Mouse (Mus musculus) intestine, postnatal 0 days (tissue): Measurements from ENCODE around the gene Fibcd1. TPM values are rescaled to one million over a fixed set of nuclear protein-coding genes. Genes with fewer than 3 reads are reported as not detected.

Experiments used
- ATAC-seq: fragments of 200-750 bp; cut with Nextera tagmentation; 2 replicates; pipeline ENCODE4 v1.8.0; 2017; ENCODE audit warnings: mild to moderate bottlenecking, moderate TSS enrichment, moderate library complexity
- H3K27ac ChIP-seq: fragments of 300-500 bp; sonication (generic); 2 replicates; pipeline ENCODE4 v1.5.1; 2014; ENCODE audit warnings: mild to moderate bottlenecking, low read depth, low read length, moderate library complexity
- H3K27me3 ChIP-seq: fragments of 300-500 bp; sonication (generic); replicated peaks from 2 replicates; pipeline ENCODE4 v1.6.1; 2014; ENCODE audit warnings: low read length, mixed read lengths; ENCODE audit not compliant: control insufficient read depth, insufficient read depth
- H3K36me3 ChIP-seq: fragments of 300-500 bp; sonication (generic); 2 replicates; pipeline ENCODE4 v1.6.1; 2014; ENCODE audit warnings: mild to moderate bottlenecking, moderate library complexity; ENCODE audit not compliant: control insufficient read depth, insufficient read depth
- H3K4me1 ChIP-seq: fragments of 300-500 bp; sonication (generic); replicated peaks from 2 replicates; pipeline ENCODE4 v1.6.1; 2014; ENCODE audit warnings: antibody characterized with exemption, low read length, mixed read lengths; ENCODE audit not compliant: control insufficient read depth, insufficient read depth
- H3K4me2 ChIP-seq: fragments of 300-500 bp; sonication (generic); replicated peaks from 2 replicates; pipeline ENCODE4 v1.6.1; 2014; ENCODE audit warnings: low read depth, mild to moderate bottlenecking, moderate library complexity
- H3K4me3 ChIP-seq: fragments of 300-500 bp; sonication (generic); 2 replicates; pipeline ENCODE4 v1.5.1; 2014; ENCODE audit warnings: low read depth, low read length
- H3K9ac ChIP-seq: fragments of 300-500 bp; sonication (generic); 2 replicates; pipeline ENCODE4 v1.6.1; 2014; ENCODE audit warnings: mild to moderate bottlenecking, low read depth, low read length
- H3K9me3 ChIP-seq: fragments of 300-500 bp; sonication (generic); 2 replicates; pipeline ENCODE4 v1.6.1; 2016; ENCODE audit warnings: mixed run types; ENCODE audit not compliant: control insufficient read depth
- CTCF ChIP-seq: sonication (generic); IDR thresholded peaks from 2 replicates; pipeline ENCODE4 v1.5.1; 2016; ENCODE audit warnings: low read depth, mild to moderate bottlenecking, control low read depth, antibody characterized with exemption, moderate library complexity
- WGBS: fragments of 180-500 bp; shearing (Covaris S2); extraction: QIAGEN DNeasy Blood & Tissue Kit; methylation state at CpG from one replicate; pipeline ENCODE4 v1.1.7; 2014; 5-methylcytosine and 5-hydroxymethylcytosine counted together
- polyA plus RNA-seq: library from polyadenylated mRNA; unstranded; fragments of >200 nt; fragmentation: Nextera tagmentation; extraction: Ambion mirVana; gene quantifications from 2 replicates; pipeline ENCODE4 v1.2.1, GENCODE M21; 2015

Fibcd1 gene
- polyA plus RNA-seq, 1 experiment from 2014 or later = 2.0 TPM

DNA sequence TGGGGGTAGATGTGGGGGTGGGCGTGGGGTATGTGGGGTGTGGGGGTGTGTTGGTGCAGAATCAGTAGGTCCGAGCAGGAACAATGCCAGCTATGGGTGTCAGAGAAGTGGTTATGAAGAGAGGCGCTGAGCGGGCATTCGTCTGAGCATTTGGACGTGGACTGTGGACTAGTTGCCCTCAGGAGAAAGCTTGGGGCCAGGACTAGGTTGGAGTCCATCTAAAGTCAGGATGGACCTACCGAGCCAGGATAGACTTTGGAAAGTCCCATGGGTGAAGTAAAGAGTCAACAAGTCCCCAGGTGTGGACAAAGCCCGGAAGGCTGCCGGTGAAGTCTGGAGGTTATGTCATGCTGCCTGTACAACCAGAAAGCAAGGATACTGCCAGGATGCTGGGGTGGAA lies 19.1 kb upstream of the Fibcd1 start:
- no peaks in the 10 kb centered on the region for H3K27me3 ChIP-seq
- no peaks in the 10 kb centered on the region for H3K4me1 ChIP-seq
- no peak overlapping the region for H3K27ac ChIP-seq
- no peak for ATAC-seq
- no peak for TF ChIP-seq CTCF
- H3K4me2 ChIP-seq = no peak overlapping the region
- 90% methylated on average over 9 of the region's 9 CpGs for WGBS
- no peaks in the 10 kb centered on the region for H3K36me3 ChIP-seq
- H3K9me3 ChIP-seq = no peaks in the 10 kb centered on the region
- H3K4me3 ChIP-seq = no peak overlapping the region
- no peak overlapping the region for H3K9ac ChIP-seq

GRCm38 (mm10) chr2:31863766-31864165 lies 18.0 kb upstream of the Fibcd1 start:
- Histone ChIP-seq H3K4me1 (no peaks in the 10 kb centered on the region), H3K27me3 (no peaks in the 10 kb centered on the region), H3K36me3 (no peaks in the 10 kb centered on the region), H3K4me3 (no peak overlapping the region), H3K9ac (no peak overlapping the region), H3K4me2 (no peak overlapping the region), H3K27ac (no peak overlapping the region), H3K9me3 (no peaks in the 10 kb centered on the region)
- whole genome bisulfite sequencing = 89% methylated on average over 1 of the region's 1 CpGs
- no peak for ATAC-seq
- TF ChIP-seq CTCF = no peak

GRCm38 (mm10) chr2:31862919-31863318 lies 17.1 kb upstream of the Fibcd1 start:
- Histone ChIP-seq H3K4me3 (no peak overlapping the region), H3K27ac (no peak overlapping the region), H3K4me2 (no peak overlapping the region), H3K36me3 (no peaks in the 10 kb centered on the region), H3K27me3 (no peaks in the 10 kb centered on the region), H3K9me3 (no peaks in the 10 kb centered on the region), H3K4me1 (no peaks in the 10 kb centered on the region), H3K9ac (no peak overlapping the region)
- WGBS = 47% methylated on average over 1 of the region's 1 CpGs
- no peak for TF ChIP-seq CTCF
- no peak for ATAC-seq

DNA sequence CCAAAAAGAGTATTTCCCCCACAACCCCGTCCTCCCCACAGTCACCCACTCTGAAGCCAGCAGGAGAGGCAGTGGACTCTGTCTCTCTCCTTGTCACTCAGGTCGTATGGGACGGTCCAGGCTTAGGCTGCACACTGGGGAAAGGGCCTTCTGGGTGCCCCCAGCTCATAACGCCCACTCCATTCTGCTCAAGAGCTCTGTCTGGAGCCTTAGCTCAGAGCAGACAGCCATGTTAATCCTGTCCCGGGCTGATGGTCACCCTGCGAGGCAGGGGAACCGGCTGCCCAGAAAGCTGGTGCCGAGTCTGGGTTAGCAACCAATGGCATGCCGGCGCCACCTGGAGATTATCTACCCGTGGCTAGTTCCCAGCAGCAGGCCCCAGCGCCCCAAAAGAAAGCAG lies 12.7 kb upstream of the Fibcd1 start:
- Histone ChIP-seq H3K27me3 (no peaks in the 10 kb centered on the region), H3K27ac (no peak overlapping the region), H3K4me2 (no peak overlapping the region), H3K36me3 (no peaks in the 10 kb centered on the region), H3K9ac (no peak overlapping the region), H3K4me1 (no peaks in the 10 kb centered on the region), H3K4me3 (no peak overlapping the region), H3K9me3 (no peaks in the 10 kb centered on the region)
- WGBS = 32% methylated on average over 12 of the region's 12 CpGs
- TF ChIP-seq CTCF = no peak
- ATAC-seq = no peak

GRCm38 (mm10) chr2:31857180-31857579 lies 11.4 kb upstream of the Fibcd1 start:
- H3K9ac ChIP-seq = no peak overlapping the region
- no peak overlapping the region for H3K27ac ChIP-seq
- TF ChIP-seq CTCF = no peak
- no peak overlapping the region for H3K4me3 ChIP-seq
- ATAC-seq = no peak
- 59% methylated on average over 6 of the region's 6 CpGs for WGBS
- no peak overlapping the region for H3K4me2 ChIP-seq
- no peaks in the 10 kb centered on the region for H3K4me1 ChIP-seq
- no peaks in the 10 kb centered on the region for H3K27me3 ChIP-seq
- no peaks in the 10 kb centered on the region for H3K9me3 ChIP-seq
- no peaks in the 10 kb centered on the region for H3K36me3 ChIP-seq

- 76% methylated on average over 8 of the region's 8 CpGs for WGBS
- Histone ChIP-seq H3K9me3 (no peaks in the 10 kb centered on the region), H3K27ac (no peak overlapping the region), H3K4me1 (no peaks in the 10 kb centered on the region), H3K4me3 (no peak overlapping the region), H3K9ac (no peak overlapping the region), H3K27me3 (no peaks in the 10 kb centered on the region), H3K36me3 (no peaks in the 10 kb centered on the region), H3K4me2 (no peak overlapping the region)
- TF ChIP-seq CTCF = no peak
- no peak for ATAC-seq
These were observed 10.2 kb upstream of the Fibcd1 start for GRCm38 (mm10) chr2:31855991-31856390.

DNA sequence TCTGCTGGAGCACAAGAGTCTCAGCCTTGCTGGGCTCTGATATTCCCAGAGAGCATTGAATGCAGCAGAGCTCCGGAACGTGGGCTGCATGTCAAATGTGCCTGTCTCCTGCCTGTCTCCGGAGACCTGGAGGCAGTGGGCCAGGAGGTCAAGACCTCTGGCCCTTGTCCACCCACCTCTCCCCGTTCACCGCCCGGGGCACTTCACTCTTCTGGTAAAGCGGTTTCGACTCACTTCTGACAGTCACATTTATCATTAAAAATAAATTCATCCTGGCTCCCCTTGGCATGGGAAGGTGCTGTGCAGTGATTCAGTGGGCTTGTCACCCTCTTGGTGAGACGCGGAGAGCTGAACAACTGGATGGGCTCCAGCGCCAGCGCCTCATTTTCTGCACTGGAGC lies 4.3 kb upstream of the Fibcd1 start:
- H3K4me1 ChIP-seq = peaks cover 8% of the 10 kb centered on the region; the same call in 1 of the 2 replicates
- H3K9me3 ChIP-seq = no peaks in the 10 kb centered on the region
- H3K27ac ChIP-seq = no peak overlapping the region
- 60% methylated on average over 12 of the region's 12 CpGs for WGBS
- no peak for TF ChIP-seq CTCF
- no peak overlapping the region for H3K4me3 ChIP-seq
- no peak overlapping the region for H3K9ac ChIP-seq
- H3K36me3 ChIP-seq = no peaks in the 10 kb centered on the region
- no peak overlapping the region for H3K4me2 ChIP-seq
- no peak for ATAC-seq
- peaks cover 25% of the 10 kb centered on the region for H3K27me3 ChIP-seq
